Mouse (Mus musculus): Measurements from ENCODE around the gene Dmrt3.

Dmrt3 gene

GRCm38 (mm10) chr19:25610015-25610410 lies at the start of gene Dmrt3:
Gene Dmrt3, plus strand, starts transcription at chr19:25610301.
- DNase-seq (ENCODE audit: low spot score in 2 of 2), result no peak

- DNase-seq (ENCODE audit: low spot score in 2 of 2), result no peak
Measured at GRCm38 (mm10) chr19:25564430-25564829, 45.7 kb upstream of the Dmrt3 start.

- no peak for DNase-seq (ENCODE audit: low spot score in 2 of 2)
Measured at GRCm38 (mm10) chr19:25569778-25570177, 40.3 kb upstream of the Dmrt3 start.

- no peak for DNase-seq (ENCODE audit: low spot score in 2 of 2)
Measured at GRCm38 (mm10) chr19:25574431-25574830, 35.7 kb upstream of the Dmrt3 start.

- DNase-seq (ENCODE audit: low spot score in 2 of 2), result no peak
Measured at GRCm38 (mm10) chr19:25574981-25575814, 34.9 kb upstream of the Dmrt3 start.

GRCm38 (mm10) chr19:25578358-25578757 lies 31.7 kb upstream of the Dmrt3 start:
- no peak for DNase-seq (ENCODE audit: low spot score in 2 of 2)

GRCm38 (mm10) chr19:25579440-25579839 lies 30.7 kb upstream of the Dmrt3 start:
- DNase-seq (ENCODE audit: low spot score in 2 of 2), result no peak

- DNase-seq (ENCODE audit: low spot score in 2 of 2), result no peak
Measured at GRCm38 (mm10) chr19:25597717-25598232, 12.3 kb upstream of the Dmrt3 start.

- no peak for DNase-seq (ENCODE audit: low spot score in 2 of 2)
Measured at GRCm38 (mm10) chr19:25598626-25599025, 11.5 kb upstream of the Dmrt3 start.

GRCm38 (mm10) chr19:25601966-25602365 lies 8.1 kb upstream of the Dmrt3 start:
- DNase-seq (ENCODE audit: low spot score in 2 of 2), result no peak

- no peak for DNase-seq (ENCODE audit: low spot score in 2 of 2)
Measured at GRCm38 (mm10) chr19:25607461-25608205, 2.5 kb upstream of the Dmrt3 start.

GRCm38 (mm10) chr19:25608206-25608580 lies 1.9 kb upstream of the Dmrt3 start:
- no peak for DNase-seq (ENCODE audit: low spot score in 2 of 2)

- no peak for DNase-seq (ENCODE audit: low spot score in 2 of 2)
Measured at GRCm38 (mm10) chr19:25608961-25609850, 895 bp upstream of the Dmrt3 start.

GRCm38 (mm10) chr19:25610411-25611111 lies 460 bp downstream of the Dmrt3 start:
- no peak for DNase-seq (ENCODE audit: low spot score in 2 of 2)

GRCm38 (mm10) chr19:25611116-25611515 lies 1.0 kb downstream of the Dmrt3 start:
- no peak for DNase-seq (ENCODE audit: low spot score in 2 of 2)

- no peak for DNase-seq (ENCODE audit: low spot score in 2 of 2)
Measured at GRCm38 (mm10) chr19:25611876-25612805, 2.0 kb downstream of the Dmrt3 start.

- DNase-seq (ENCODE audit: low spot score in 2 of 2), result no peak
Measured at GRCm38 (mm10) chr19:25612806-25613295, 2.8 kb downstream of the Dmrt3 start.

GRCm38 (mm10) chr19:25613476-25614300 lies 3.6 kb downstream of the Dmrt3 start:
- no peak for DNase-seq (ENCODE audit: low spot score in 2 of 2)

- no peak for DNase-seq (ENCODE audit: low spot score in 2 of 2)
Measured at GRCm38 (mm10) chr19:25615889-25616288, 5.8 kb downstream of the Dmrt3 start.

Measured in heart, adult 9 months (tissue).